19 mouse cellular contexts compared by ENCODE assay signal in genomic region chr3:70418273-70418672, GRCm38 (mm10).
DNase-seq lines count a peak whose midpoint lies in the region; ATAC-seq and TF ChIP-seq lines count a peak whose summit lies in the region.
"Had no signal": no experiment of that assay in that cellular context is flagged by ENCODE, and none has a peak within 500 bp of the region (broad histone marks: within the 10 kb centered on the region; RNA-seq: fewer than 3 reads in every experiment).

No protein-coding gene starts in this region.

- H3K4me1 ChIP-seq in kidney, embryonic 14.5 days (ENCODE audit: control insufficient read depth, insufficient read depth, low read length) = no peaks in the 10 kb centered on the region
- H3K4me1 ChIP-seq: embryonic facial prominence, embryonic 12.5 days; forebrain, embryonic 15.5 days; heart, embryonic 15.5 days; hindbrain, embryonic 10.5 days had no signal

- H3K27me3 ChIP-seq in kidney, embryonic 14.5 days (ENCODE audit: control insufficient read depth, insufficient read depth, low read length) = no peaks in the 10 kb centered on the region
- H3K27me3 ChIP-seq: embryonic facial prominence, embryonic 12.5 days; forebrain, embryonic 15.5 days; heart, embryonic 15.5 days had no signal

- peak; percentile 69 for ATAC-seq in kidney, embryonic 14.5 days (ENCODE audit: low FRiP score, low TSS enrichment)
- ATAC-seq: forebrain, embryonic 15.5 days had no signal

- H3K4me2 ChIP-seq in kidney, embryonic 14.5 days (replicated peaks; ENCODE audit: low read depth, low read length) = no peak overlapping the region
- H3K4me2 ChIP-seq: embryonic facial prominence, embryonic 12.5 days; forebrain, embryonic 15.5 days; heart, embryonic 11.5 days; heart, embryonic 15.5 days; hindbrain, embryonic 14.5 days had no signal

- no peaks in the 10 kb centered on the region for H3K9me3 ChIP-seq in kidney, embryonic 14.5 days (ENCODE audit: control insufficient read depth, low read length)
- H3K9me3 ChIP-seq: embryonic facial prominence, embryonic 12.5 days; forebrain, embryonic 15.5 days; heart, embryonic 15.5 days; hindbrain, embryonic 10.5 days had no signal

- no peak for TF ChIP-seq POLR2A in brain, embryonic 14.5 days (IDR thresholded peaks at IDR 0.05; ENCODE audit: borderline replicate concordance, extremely low read depth, insufficient read depth, insufficient read length, poor library complexity, severe bottlenecking)

- WGBS in kidney, embryonic 14.5 days = 12% methylated on average over 4 of the region's 4 CpGs

- no peaks in the 10 kb centered on the region for H3K36me3 ChIP-seq in kidney, embryonic 14.5 days (ENCODE audit: control insufficient read depth, insufficient read depth, low read length)
- H3K36me3 ChIP-seq: embryonic facial prominence, embryonic 12.5 days; forebrain, embryonic 15.5 days; heart, embryonic 15.5 days; hindbrain, embryonic 10.5 days had no signal

- no peak overlapping the region for H3K9ac ChIP-seq in kidney, embryonic 14.5 days (ENCODE audit: low read depth, low read length)
- H3K9ac ChIP-seq: embryonic facial prominence, embryonic 12.5 days; forebrain, embryonic 15.5 days; heart, embryonic 15.5 days; hindbrain, embryonic 14.5 days had no signal

- no peak for TF ChIP-seq CTCF in brain, embryonic 14.5 days (IDR thresholded peaks at IDR 0.05; ENCODE audit: borderline replicate concordance, extremely low read depth, insufficient read depth, insufficient read length)

- H3K27ac ChIP-seq in kidney, embryonic 14.5 days (ENCODE audit: low read depth, low read length) = no peak overlapping the region
- H3K27ac ChIP-seq: embryonic facial prominence, embryonic 12.5 days; forebrain, embryonic 15.5 days; heart, adult 2 months; heart, embryonic 15.5 days; hindbrain, embryonic 10.5 days; hindbrain, embryonic 14.5 days had no signal

- DNase-seq in kidney, postnatal 14 days = no peak
- DNase-seq in brain, embryonic 14.5 days (ENCODE audit: low read depth) = peak; percentile 6
- DNase-seq in forelimb bud, embryonic 11.5 days (ENCODE audit: low read depth, low spot score) = peak; percentile 66
- peak; percentile 12 for DNase-seq in mesoderm, embryonic 11.5 days (ENCODE audit: low read depth, low spot score)
- DNase-seq in ovary, postnatal 14 days (ENCODE audit: low spot score) = no peak
- no peak for DNase-seq in Muller cell, postnatal 12 days (ENCODE audit: inconsistent ontology term)
- DNase-seq: adrenal gland, postnatal 10 days; cerebellum, adult 11-12 months; cerebellum, adult 9-10 months; cerebellum, postnatal 25 days; gastrocnemius, postnatal 10 days; heart, adult 2 months had no signal

- H3K4me3 ChIP-seq in kidney, embryonic 14.5 days (ENCODE audit: low read length) = no peak overlapping the region
- H3K4me3 ChIP-seq: embryonic facial prominence, embryonic 12.5 days; forebrain, embryonic 15.5 days; heart, adult 2 months; heart, embryonic 15.5 days; hindbrain, embryonic 10.5 days had no signal

Comparison
In these comparisons a context has a peak if more than half of its experiments do, and no peak if none do; other contexts are left out.
1. DNase-seq: peak in brain, embryonic 14.5 days (single experiment), forelimb bud, embryonic 11.5 days (single experiment) and mesoderm, embryonic 11.5 days (single experiment); none in kidney, postnatal 14 days (single experiment), ovary, postnatal 14 days (single experiment) and Muller cell, postnatal 12 days (single experiment).